Mouse (Mus musculus) olfactory bulb, adult 2 months (tissue): ENCODE measurements around the gene Cort. TPM values are rescaled to one million over a fixed set of nuclear protein-coding genes. Genes with fewer than 3 reads are reported as not detected.

Source experiments
- H3K27ac ChIP-seq: fragments of 200-500 bp; 2 replicates; pipeline ENCODE4 v1.5.1; 2012; ENCODE audit warnings: low read depth, low read length; ENCODE audit not compliant: insufficient read depth
- H3K4me1 ChIP-seq: fragments of 200-500 bp; 2 replicates; pipeline ENCODE4 v1.6.1; 2012; ENCODE audit warnings: low read length; ENCODE audit not compliant: control insufficient read depth, insufficient read depth
- H3K4me3 ChIP-seq: fragments of 200-500 bp; 2 replicates; pipeline ENCODE4 v1.5.1; 2012; ENCODE audit warnings: mild to moderate bottlenecking, low read depth, low read length, moderate library complexity; ENCODE audit not compliant: insufficient read depth
- CTCF ChIP-seq: fragments of 200-500 bp; IDR thresholded peaks from 2 replicates; pipeline ENCODE4 v1.5.1; 2012; ENCODE audit warnings: low read depth, mild to moderate bottlenecking, low read length, moderate library complexity; ENCODE audit not compliant: insufficient read depth
- POLR2A ChIP-seq: fragments of 200-500 bp; IDR thresholded peaks from 2 replicates; pipeline ENCODE4 v1.6.1; 2012; ENCODE audit warnings: mild to moderate bottlenecking, low read depth, low read length, moderate library complexity; ENCODE audit not compliant: insufficient read depth
- WGBS: fragments of 180-500 bp; shearing (Covaris S2); methylation state at CpG from one replicate; pipeline ENCODE4 v1.1.7; 2018; 5-methylcytosine and 5-hydroxymethylcytosine counted together
- polyA plus RNA-seq: library from polyadenylated mRNA; stranded (reverse); fragments of >200 nt; gene quantifications from 2 replicates; pipeline ENCODE4 v1.2.4, GENCODE M21; 2012; ENCODE audit warnings: low replicate concordance; ENCODE audit not compliant: missing spikeins, insufficient read depth, insufficient read length

Gene Cort
- polyA plus RNA-seq, 1 experiment, result not detected

- H3K4me3 ChIP-seq, result no peak overlapping the region
- WGBS, result 90% methylated on average over 11 of the region's 11 CpGs
- H3K4me1 ChIP-seq, result no peaks in the 10 kb centered on the region
- H3K27ac ChIP-seq, result no peak overlapping the region
- TF ChIP-seq CTCF (no peak), POLR2A (no peak)
Measured at GRCm38 (mm10) chr4:149150256-149150655, 23.7 kb upstream of the Cort start.

- TF ChIP-seq CTCF (no peak), POLR2A (no peak)
- WGBS, result 85% methylated on average over 7 of the region's 7 CpGs
- no peak overlapping the region for H3K4me3 ChIP-seq
- H3K27ac ChIP-seq, result no peak overlapping the region
- H3K4me1 ChIP-seq, result no peaks in the 10 kb centered on the region
Measured at GRCm38 (mm10) chr4:149149611-149150010, 23.0 kb upstream of the Cort start.

GRCm38 (mm10) chr4:149149196-149149595, 22.6 kb upstream of the Cort start:
- WGBS, result 81% methylated on average over 9 of the region's 9 CpGs
- H3K4me1 ChIP-seq, result no peaks in the 10 kb centered on the region
- H3K27ac ChIP-seq, result no peak overlapping the region
- H3K4me3 ChIP-seq, result no peak overlapping the region
- TF ChIP-seq CTCF (no peak), POLR2A (no peak)

GRCm38 (mm10) chr4:149148084-149148483, 21.5 kb upstream of the Cort start:
- no peak for TF ChIP-seq POLR2A
- TF ChIP-seq CTCF, result no peak
- WGBS, result 89% methylated on average over 4 of the region's 4 CpGs
- Histone ChIP-seq H3K27ac (no peak overlapping the region), H3K4me1 (no peaks in the 10 kb centered on the region), H3K4me3 (no peak overlapping the region)

- no peaks in the 10 kb centered on the region for H3K4me1 ChIP-seq
- H3K4me3 ChIP-seq, result no peak overlapping the region
- 89% methylated on average over 7 of the region's 7 CpGs for WGBS
- TF ChIP-seq POLR2A (no peak), CTCF (no peak)
- H3K27ac ChIP-seq, result no peak overlapping the region
Measured at GRCm38 (mm10) chr4:149147528-149147927, 21.0 kb upstream of the Cort start.

GRCm38 (mm10) chr4:149145151-149145550, 18.6 kb upstream of the Cort start:
- TF ChIP-seq POLR2A (no peak), CTCF (no peak)
- H3K4me1 ChIP-seq, result no peaks in the 10 kb centered on the region
- 95% methylated on average over 4 of the region's 4 CpGs for WGBS
- H3K27ac ChIP-seq, result no peak overlapping the region
- no peak overlapping the region for H3K4me3 ChIP-seq

- TF ChIP-seq CTCF, result peak; percentile 24; the same call in 1 of the 2 replicates
- TF ChIP-seq POLR2A, result no peak
- 9% methylated on average over 3 of the region's 3 CpGs for WGBS
- H3K4me3 ChIP-seq, result no peak overlapping the region
Measured at GRCm38 (mm10) chr4:149144459-149144858, 17.9 kb upstream of the Cort start.

GRCm38 (mm10) chr4:149143594-149143993, 17.0 kb upstream of the Cort start:
- no peaks in the 10 kb centered on the region for H3K4me1 ChIP-seq
- 40% methylated on average over 4 of the region's 4 CpGs for whole genome bisulfite sequencing
- no peak overlapping the region for H3K27ac ChIP-seq
- no peak overlapping the region for H3K4me3 ChIP-seq
- no peak for TF ChIP-seq CTCF
- TF ChIP-seq POLR2A, result no peak

More at GRCm38 (mm10) chr4:149144459-149144858, 17.9 kb upstream of the Cort start:
- no peaks in the 10 kb centered on the region for H3K4me1 ChIP-seq
- H3K27ac ChIP-seq, result no peak overlapping the region

DNA sequence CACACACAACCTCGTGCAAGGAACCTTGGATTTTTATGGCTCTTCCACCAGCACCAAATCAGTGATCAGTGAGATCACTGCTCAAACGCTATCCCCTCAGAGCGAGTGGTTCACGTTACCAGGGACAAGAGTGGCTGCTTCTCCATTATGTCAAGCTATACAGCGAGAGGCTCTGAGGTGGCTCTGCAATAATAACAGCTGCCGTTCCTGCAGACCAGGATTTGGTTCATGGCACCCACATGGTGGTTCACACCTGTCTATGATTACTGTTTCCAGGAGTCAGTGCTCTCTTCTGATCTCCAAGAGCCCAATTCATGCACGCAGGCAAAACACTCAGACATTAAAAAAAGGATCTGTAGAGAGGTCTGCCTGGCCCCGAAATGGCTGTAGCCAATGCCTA, 12.0 kb upstream of the Cort start:
- Histone ChIP-seq H3K4me1 (peaks cover 4% of the 10 kb centered on the region; the same call in 1 of the 2 replicates), H3K4me3 (no peak overlapping the region), H3K27ac (no peak overlapping the region)
- TF ChIP-seq POLR2A (no peak), CTCF (no peak)
- 91% methylated on average over 8 of the region's 8 CpGs for WGBS
